Mouse (Mus musculus): Measurements from ENCODE around the gene Abi3.

The Abi3 gene

GRCm38 (mm10) chr11:95780480-95780879 lies 61.8 kb downstream of the Abi3 start:
- DNase-seq: no peak
